Mouse (Mus musculus) spleen, postnatal 0 days (tissue): ENCODE data around the gene Rapgef2. TPM values are rescaled to one million over a fixed set of nuclear protein-coding genes. Genes with fewer than 3 reads are reported as not detected.

ENCODE experiments used
- polyA plus RNA-seq: library from polyadenylated mRNA; unstranded; fragments of >200 nt; fragmentation: Nextera tagmentation; extraction: Ambion mirVana; gene quantifications from 2 replicates; pipeline ENCODE4 v1.2.1, GENCODE M21; 2015

Gene Rapgef2
- 3.1 and 4.6 TPM in 2 replicates for polyA plus RNA-seq

GRCm38 (mm10) chr3:79286376-79287107, at the start of gene Rapgef2:
TSS of gene Rapgef2 (minus strand) at chr3:79286517.

Other genes starting within 250 kb of the Rapgef2 start
- gene Gm17359, start 50.1 kb upstream of the Rapgef2 start, polyA plus RNA-seq = not detected in 2 replicates